Mouse (Mus musculus) kidney, postnatal 0 days (tissue): ENCODE data around the gene Thrb. TPM values are rescaled to one million over a fixed set of nuclear protein-coding genes. Genes with fewer than 3 reads are reported as not detected.

Experiments
- ATAC-seq: fragments of 200-750 bp; cut with Nextera tagmentation; replicated peaks from 2 replicates; pipeline ENCODE4 v1.8.0; 2017; ENCODE audit warnings: low read depth, moderate number of reproducible peaks, moderate TSS enrichment, moderate library complexity; ENCODE audit not compliant: low FRiP score
- DNase-seq: peaks from one replicate; pipeline ENCODE4 v3.0.0-alpha.2; 2016; ENCODE audit warnings: low spot score
- H3K27ac ChIP-seq: fragments of 300-500 bp; sonication (generic); 2 replicates; pipeline ENCODE4 v1.5.1; 2014; ENCODE audit warnings: mild to moderate bottlenecking
- H3K27me3 ChIP-seq: fragments of 300-500 bp; sonication (generic); 2 replicates; pipeline ENCODE4 v1.6.1; 2014; ENCODE audit warnings: low read length, mixed read lengths; ENCODE audit not compliant: insufficient read depth
- H3K36me3 ChIP-seq: fragments of 300-500 bp; sonication (generic); 2 replicates; pipeline ENCODE4 v1.6.1; 2014; ENCODE audit warnings: low read length, mixed read lengths; ENCODE audit not compliant: insufficient read depth
- H3K4me1 ChIP-seq: fragments of 300-500 bp; sonication (generic); replicated peaks from 2 replicates; pipeline ENCODE4 v1.6.1; 2014; ENCODE audit warnings: antibody characterized with exemption, low read length, mixed read lengths; ENCODE audit not compliant: insufficient read depth
- H3K4me2 ChIP-seq: fragments of 300-500 bp; sonication (generic); 2 replicates; pipeline ENCODE4 v1.6.1; 2014; ENCODE audit warnings: mild to moderate bottlenecking, low read length, moderate library complexity, mixed read lengths
- H3K4me3 ChIP-seq: fragments of 300-500 bp; sonication (generic); replicated peaks from 2 replicates; pipeline ENCODE4 v1.5.1; 2014; ENCODE audit warnings: low read depth, low read length
- H3K9ac ChIP-seq: fragments of 300-500 bp; sonication (generic); 2 replicates; pipeline ENCODE4 v1.6.1; 2014; ENCODE audit warnings: low read depth, low read length
- H3K9me3 ChIP-seq: fragments of 300-500 bp; sonication (generic); replicated peaks from 2 replicates; pipeline ENCODE4 v1.6.1; 2016; ENCODE audit warnings: low read length, inconsistent platforms, mixed read lengths
- CTCF ChIP-seq: IDR thresholded peaks from 2 replicates; pipeline ENCODE4 v1.5.1; 2016; ENCODE audit warnings: antibody characterized with exemption, low read depth, mild to moderate bottlenecking, moderate library complexity
- WGBS: fragments of 180-500 bp; shearing (Covaris S2); extraction: QIAGEN DNeasy Blood & Tissue Kit; methylation state at CpG from one replicate; pipeline ENCODE4 v1.1.7; 2014; 5-methylcytosine and 5-hydroxymethylcytosine counted together
- polyA plus RNA-seq: library from polyadenylated mRNA; unstranded; fragments of >200 nt; fragmentation: Nextera tagmentation; extraction: Ambion mirVana; gene quantifications from 2 replicates; pipeline ENCODE4 v1.2.1, GENCODE M21; 2015

Gene Thrb
- polyA plus RNA-seq, 1 experiment from 2014 or later = 2.9 TPM

GRCm38 (mm10) chr14:17959901-17960300 lies 299.8 kb downstream of the Thrb start:
- Histone ChIP-seq H3K36me3 (no peaks in the 10 kb centered on the region), H3K4me1 (no peaks in the 10 kb centered on the region), H3K4me3 (no peak overlapping the region), H3K27ac (no peak overlapping the region), H3K4me2 (no peak overlapping the region), H3K9ac (no peak overlapping the region), H3K9me3 (no peaks in the 10 kb centered on the region), H3K27me3 (no peaks in the 10 kb centered on the region)
- ATAC-seq (no peak), DNase-seq (no peak)
- 29% methylated on average over 2 of the region's 2 CpGs for WGBS
- no peak for TF ChIP-seq CTCF

- Histone ChIP-seq H3K4me3 (no peak overlapping the region), H3K4me2 (no peak overlapping the region), H3K9ac (no peak overlapping the region), H3K9me3 (no peaks in the 10 kb centered on the region), H3K27me3 (no peaks in the 10 kb centered on the region), H3K4me1 (no peaks in the 10 kb centered on the region), H3K36me3 (no peaks in the 10 kb centered on the region), H3K27ac (no peak overlapping the region)
- 37% methylated on average over 5 of the region's 5 CpGs for WGBS
- DNase-seq (peak; percentile 76), ATAC-seq (peak; percentile 65; the same call in 1 of the 2 replicates)
- peak; percentile 90 for TF ChIP-seq CTCF
Measured at GRCm38 (mm10) chr14:17967117-17967726, 307.2 kb downstream of the Thrb start.

- Histone ChIP-seq H3K9ac (no peak overlapping the region), H3K4me2 (no peak overlapping the region), H3K36me3 (no peaks in the 10 kb centered on the region), H3K27me3 (no peaks in the 10 kb centered on the region), H3K4me3 (no peak overlapping the region), H3K9me3 (no peaks in the 10 kb centered on the region), H3K4me1 (no peaks in the 10 kb centered on the region), H3K27ac (no peak overlapping the region)
- DNase-seq (no peak), ATAC-seq (no peak)
- no peak for TF ChIP-seq CTCF
- 79% methylated on average over 4 of the region's 4 CpGs for whole genome bisulfite sequencing
Measured at GRCm38 (mm10) chr14:17972132-17972531, 312.1 kb downstream of the Thrb start.

DNA sequence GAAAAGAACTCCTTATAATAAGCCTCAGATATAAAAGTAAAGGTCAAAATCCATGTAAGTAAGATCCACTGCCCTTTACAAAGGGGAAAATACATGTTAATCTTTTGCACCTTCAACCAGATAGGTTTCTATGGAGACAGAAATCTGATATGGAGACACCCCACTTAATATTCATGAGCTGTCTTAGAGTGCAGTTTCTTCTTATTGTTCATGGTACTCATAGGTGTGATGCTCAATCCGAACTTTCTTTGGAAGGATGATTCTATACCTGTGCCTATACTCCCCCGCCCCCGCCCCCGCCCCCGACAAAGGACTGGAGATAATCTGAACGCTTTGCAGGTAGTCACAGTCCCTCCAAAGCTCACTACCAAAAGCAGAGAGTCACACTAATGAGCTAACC lies 312.6 kb downstream of the Thrb start:
- no peak for TF ChIP-seq CTCF
- no peaks in the 10 kb centered on the region for H3K4me1 ChIP-seq
- H3K4me2 ChIP-seq = no peak overlapping the region
- no peaks in the 10 kb centered on the region for H3K27me3 ChIP-seq
- no peak overlapping the region for H3K9ac ChIP-seq
- DNase-seq = no peak
- H3K36me3 ChIP-seq = no peaks in the 10 kb centered on the region
- no peak overlapping the region for H3K27ac ChIP-seq
- no peaks in the 10 kb centered on the region for H3K9me3 ChIP-seq
- WGBS = 85% methylated on average over 6 of the region's 6 CpGs
- no peak overlapping the region for H3K4me3 ChIP-seq
- ATAC-seq = no peak

GRCm38 (mm10) chr14:17975786-17976185 lies 315.7 kb downstream of the Thrb start:
- Histone ChIP-seq H3K4me2 (no peak overlapping the region), H3K36me3 (no peaks in the 10 kb centered on the region), H3K9ac (no peak overlapping the region), H3K27me3 (no peaks in the 10 kb centered on the region), H3K27ac (no peak overlapping the region), H3K4me3 (no peak overlapping the region), H3K4me1 (no peaks in the 10 kb centered on the region), H3K9me3 (no peaks in the 10 kb centered on the region)
- no peak for DNase-seq
- no peak for ATAC-seq
- TF ChIP-seq CTCF = no peak
- 71% methylated on average over 1 of the region's 1 CpGs for WGBS

- Histone ChIP-seq H3K9me3 (no peaks in the 10 kb centered on the region), H3K27ac (no peak overlapping the region), H3K9ac (no peak overlapping the region), H3K4me1 (no peaks in the 10 kb centered on the region), H3K4me2 (no peak overlapping the region), H3K36me3 (no peaks in the 10 kb centered on the region), H3K27me3 (no peaks in the 10 kb centered on the region), H3K4me3 (no peak overlapping the region)
- TF ChIP-seq CTCF = peak; percentile 6; the same call in 1 of the 2 replicates
- ATAC-seq (no peak), DNase-seq (no peak)
Measured at GRCm38 (mm10) chr14:17978259-17978658, 318.2 kb downstream of the Thrb start.

DNA sequence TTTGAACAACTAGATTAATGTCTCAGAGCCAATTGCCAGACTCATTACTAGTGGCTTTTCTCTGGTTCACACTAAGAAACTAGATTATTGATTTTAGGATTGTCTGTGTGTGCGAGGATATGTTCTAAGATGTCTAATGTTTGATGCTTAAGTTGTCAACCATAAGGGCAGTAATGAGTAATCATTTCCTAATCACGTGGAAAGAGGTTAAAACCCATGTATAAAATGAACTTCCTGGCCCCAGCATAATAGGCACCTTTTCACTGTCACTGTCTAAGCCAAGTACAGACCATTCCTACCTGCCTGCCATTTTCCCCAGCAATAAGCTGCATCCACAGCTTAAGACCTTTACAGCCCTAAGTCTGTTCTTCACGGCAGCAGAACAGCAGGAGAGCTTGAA lies 321.2 kb downstream of the Thrb start:
- Histone ChIP-seq H3K27me3 (no peaks in the 10 kb centered on the region), H3K9me3 (no peaks in the 10 kb centered on the region), H3K4me2 (no peak overlapping the region), H3K36me3 (no peaks in the 10 kb centered on the region), H3K9ac (no peak overlapping the region), H3K4me1 (no peaks in the 10 kb centered on the region), H3K4me3 (no peak overlapping the region), H3K27ac (no peak overlapping the region)
- DNase-seq = no peak
- WGBS = 76% methylated on average over 3 of the region's 3 CpGs
- no peak for TF ChIP-seq CTCF
- ATAC-seq = no peak
